Mouse (Mus musculus): Measurements from ENCODE around the gene Schip1. TPM values are rescaled to one million over a fixed set of nuclear protein-coding genes. Genes with fewer than 3 reads are reported as not detected.

Schip1 gene
- total RNA-seq, 2 experiments from 2014 or later, result 317 to 338 TPM

- DNase-seq (ENCODE audit: extremely low spot score in 1 of 2, low spot score in 1 of 2), result no peak
Observed at GRCm38 (mm10) chr3:68121338-68121737, 56.7 kb downstream of the Schip1 start.

DNA sequence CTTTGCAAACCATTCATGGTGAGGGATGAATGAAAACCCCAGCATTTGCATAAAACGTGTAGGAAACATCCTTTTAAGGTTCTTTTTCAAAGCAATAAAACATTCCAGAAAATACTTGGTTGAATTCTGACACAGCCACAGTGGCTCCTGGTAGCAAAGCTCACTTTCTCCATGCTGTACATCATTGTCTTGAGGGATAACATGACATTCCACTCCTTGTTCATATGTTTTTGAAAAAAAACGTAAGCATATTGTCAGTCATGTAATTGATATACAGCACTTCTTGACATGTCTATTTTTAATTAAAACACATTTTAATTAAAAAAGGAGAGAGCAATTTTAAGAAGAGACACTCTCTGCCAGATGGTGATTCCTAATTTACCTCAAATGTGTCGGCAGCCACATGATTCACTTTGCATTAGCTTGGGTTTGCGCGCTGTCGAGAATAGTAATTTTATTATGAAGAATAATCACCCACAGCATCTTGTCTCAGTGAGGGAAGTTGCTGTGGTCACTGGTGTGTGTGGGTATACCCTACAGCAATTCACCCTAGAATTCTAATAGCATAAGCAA is 61.8 kb downstream of the Schip1 start:
- DNase-seq (ENCODE audit: extremely low spot score in 1 of 2, low spot score in 1 of 2), result no peak

- DNase-seq (ENCODE audit: extremely low spot score in 1 of 2, low spot score in 1 of 2), result no peak
Observed at GRCm38 (mm10) chr3:68130386-68130785, 65.8 kb downstream of the Schip1 start.

GRCm38 (mm10) chr3:68138833-68139627 is 74.4 kb downstream of the Schip1 start:
- no peak for DNase-seq (ENCODE audit: extremely low spot score in 1 of 2, low spot score in 1 of 2)

- no peak for DNase-seq (ENCODE audit: extremely low spot score in 1 of 2, low spot score in 1 of 2)
Observed at GRCm38 (mm10) chr3:68150688-68151087, 86.1 kb downstream of the Schip1 start.

DNA sequence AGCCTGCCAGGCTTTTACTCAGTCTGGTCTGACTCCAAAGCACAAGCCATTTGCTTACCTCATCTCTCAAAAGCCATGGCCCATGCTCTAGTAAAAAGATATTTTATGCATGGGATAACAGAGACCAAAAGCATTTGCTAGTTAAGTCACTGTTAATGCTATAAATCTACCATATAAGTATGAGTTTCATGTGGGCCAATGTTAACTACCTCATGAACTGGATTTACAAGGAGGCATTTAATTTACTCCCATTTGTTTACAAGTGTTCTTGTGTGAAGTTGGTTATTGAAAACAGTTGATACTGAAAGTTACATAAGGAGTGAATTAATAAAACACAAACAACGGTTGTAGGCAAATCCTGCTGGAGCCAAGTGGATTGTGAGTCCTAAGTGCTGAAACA is 95.6 kb downstream of the Schip1 start:
- DNase-seq (ENCODE audit: extremely low spot score in 1 of 2, low spot score in 1 of 2), result no peak

DNA sequence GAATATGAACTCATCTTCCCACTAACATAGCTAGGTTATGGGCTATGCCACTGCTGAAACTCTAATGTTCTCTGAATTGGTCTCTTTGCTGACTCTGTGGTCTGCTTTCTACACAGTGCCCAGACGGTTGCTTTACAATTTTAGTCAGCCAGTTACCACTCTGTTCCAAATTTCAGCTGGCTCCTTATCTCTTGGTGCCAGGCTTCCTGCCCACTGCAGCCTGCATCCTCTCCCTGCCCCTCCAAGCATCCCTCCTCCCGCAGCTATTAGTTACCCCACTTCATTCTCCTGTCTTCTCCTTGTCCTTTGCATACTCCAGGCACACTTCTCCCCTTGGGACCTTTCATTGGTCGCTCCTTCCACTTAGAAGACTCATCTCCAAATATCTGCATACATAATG is 96.2 kb downstream of the Schip1 start:
- DNase-seq (ENCODE audit: extremely low spot score in 1 of 2, low spot score in 1 of 2), result no peak

DNA sequence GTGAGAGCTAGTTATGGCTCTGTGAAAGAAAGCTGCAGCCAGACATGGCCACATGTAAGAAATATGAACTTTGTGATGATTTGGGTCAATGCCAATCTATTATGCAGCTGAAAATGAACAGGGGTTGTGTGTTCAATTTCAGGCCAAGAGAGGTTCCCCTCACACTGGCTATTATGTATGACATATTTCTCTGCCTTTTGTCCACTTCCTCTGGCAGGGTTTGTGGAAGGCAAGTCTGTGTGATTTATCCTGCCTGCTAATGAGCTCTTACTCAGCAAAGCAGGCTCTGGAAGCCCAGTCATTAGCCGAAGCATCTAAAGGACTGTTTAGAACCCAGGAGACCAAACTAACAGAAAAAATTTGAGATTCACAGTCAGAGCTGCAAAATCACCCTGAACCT is 113.6 kb downstream of the Schip1 start:
- DNase-seq (ENCODE audit: extremely low spot score in 1 of 2, low spot score in 1 of 2), result no peak

- no peak for DNase-seq (ENCODE audit: extremely low spot score in 1 of 2, low spot score in 1 of 2)
Observed at GRCm38 (mm10) chr3:68187471-68187870, 122.9 kb downstream of the Schip1 start.

- DNase-seq (ENCODE audit: extremely low spot score in 1 of 2, low spot score in 1 of 2), result no peak
Observed at GRCm38 (mm10) chr3:68189100-68189499, 124.5 kb downstream of the Schip1 start.

- DNase-seq (ENCODE audit: extremely low spot score in 1 of 2, low spot score in 1 of 2), result no peak
Observed at GRCm38 (mm10) chr3:68196933-68197332, 132.3 kb downstream of the Schip1 start.

DNA sequence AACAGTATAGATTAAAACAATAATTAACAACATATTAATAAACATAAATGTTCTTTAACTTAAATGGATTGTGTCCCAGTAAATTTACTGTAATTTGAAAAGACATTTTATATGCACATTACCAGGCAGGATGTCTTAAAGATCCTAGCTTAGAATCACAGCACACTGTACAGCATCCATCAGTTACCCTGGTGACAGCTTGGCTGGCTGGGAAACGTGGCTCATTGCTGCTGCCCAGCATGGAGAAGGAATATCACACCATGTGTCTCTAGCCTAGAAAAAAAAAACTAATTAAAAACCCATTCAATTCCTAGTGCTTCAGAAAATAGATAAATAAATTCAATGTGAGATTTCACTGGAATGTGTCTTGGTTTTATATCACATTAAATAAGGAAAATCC is 136.6 kb downstream of the Schip1 start:
- DNase-seq (ENCODE audit: extremely low spot score in 1 of 2, low spot score in 1 of 2), result no peak

GRCm38 (mm10) chr3:68202162-68202902 is 137.7 kb downstream of the Schip1 start:
- DNase-seq (ENCODE audit: extremely low spot score in 1 of 2, low spot score in 1 of 2), result no peak

DNA sequence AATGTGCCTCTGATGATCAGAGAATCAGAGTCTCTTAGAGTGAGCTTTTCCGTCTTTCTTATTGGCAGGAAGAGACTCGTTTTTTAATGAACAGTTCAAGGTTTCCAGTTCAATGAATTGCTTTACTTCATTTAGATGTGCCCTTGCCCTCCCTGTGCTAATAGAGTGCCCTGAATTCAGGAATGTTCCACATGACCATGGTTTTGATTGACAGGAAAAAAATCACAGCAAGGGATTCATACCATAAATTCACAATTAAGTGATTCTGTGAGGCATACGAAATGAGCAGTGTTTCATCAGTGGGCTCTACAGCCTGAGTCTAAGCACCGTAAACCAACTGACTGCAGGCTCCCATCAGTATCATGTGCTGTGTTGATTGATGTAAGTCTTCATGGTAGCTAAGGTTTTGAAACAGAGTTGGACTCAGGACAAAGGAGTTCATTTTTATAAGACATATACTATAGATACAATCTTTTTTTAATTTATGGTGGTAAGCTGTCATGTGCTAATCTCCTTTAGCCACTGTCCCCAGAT is 139.4 kb downstream of the Schip1 start:
- no peak for DNase-seq (ENCODE audit: extremely low spot score in 1 of 2, low spot score in 1 of 2)

DNA sequence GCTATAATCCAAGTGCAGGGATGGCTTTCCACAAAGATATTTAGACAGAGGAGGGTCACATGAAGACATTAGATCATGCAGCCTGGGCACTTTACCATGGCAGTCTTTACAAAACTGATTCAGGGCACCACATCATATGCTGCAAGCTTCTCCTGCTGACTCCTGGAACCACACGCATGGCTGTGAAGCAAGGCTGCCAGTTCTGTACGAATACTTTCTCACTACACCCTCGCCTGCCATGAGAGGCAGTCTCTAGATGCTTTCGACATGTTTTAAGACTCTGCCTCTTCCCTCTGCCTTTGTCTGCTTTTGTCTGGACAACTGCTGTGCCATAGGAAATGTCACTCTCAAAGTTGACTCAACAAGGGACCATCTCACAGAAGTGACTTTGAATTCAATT is 145.8 kb downstream of the Schip1 start:
- DNase-seq (ENCODE audit: extremely low spot score in 1 of 2, low spot score in 1 of 2), result no peak

DNA sequence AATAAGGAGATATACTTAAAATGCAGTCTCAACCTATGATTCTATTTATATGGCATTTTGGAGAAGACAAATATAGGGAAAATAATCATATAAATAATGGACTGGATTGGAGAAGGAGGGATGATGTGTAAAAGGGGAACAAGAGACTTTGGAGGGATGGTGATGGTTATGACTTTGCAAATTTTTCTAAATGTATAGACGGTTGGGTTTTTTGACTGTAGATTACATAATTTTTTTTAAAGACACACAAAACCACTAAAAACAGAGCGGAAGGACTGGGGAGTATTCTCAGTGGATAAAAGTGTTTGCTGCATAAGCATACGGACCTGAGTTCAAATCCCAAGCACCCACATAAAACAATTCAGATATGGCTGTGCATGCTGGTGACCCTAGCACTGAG is 156.8 kb downstream of the Schip1 start:
- DNase-seq (ENCODE audit: extremely low spot score in 1 of 2, low spot score in 1 of 2), result no peak

- no peak for DNase-seq (ENCODE audit: extremely low spot score in 1 of 2, low spot score in 1 of 2)
Observed at GRCm38 (mm10) chr3:68239887-68240286, 175.3 kb downstream of the Schip1 start.

GRCm38 (mm10) chr3:68243239-68243638 is 178.6 kb downstream of the Schip1 start:
- DNase-seq (ENCODE audit: extremely low spot score in 1 of 2, low spot score in 1 of 2), result no peak

DNA sequence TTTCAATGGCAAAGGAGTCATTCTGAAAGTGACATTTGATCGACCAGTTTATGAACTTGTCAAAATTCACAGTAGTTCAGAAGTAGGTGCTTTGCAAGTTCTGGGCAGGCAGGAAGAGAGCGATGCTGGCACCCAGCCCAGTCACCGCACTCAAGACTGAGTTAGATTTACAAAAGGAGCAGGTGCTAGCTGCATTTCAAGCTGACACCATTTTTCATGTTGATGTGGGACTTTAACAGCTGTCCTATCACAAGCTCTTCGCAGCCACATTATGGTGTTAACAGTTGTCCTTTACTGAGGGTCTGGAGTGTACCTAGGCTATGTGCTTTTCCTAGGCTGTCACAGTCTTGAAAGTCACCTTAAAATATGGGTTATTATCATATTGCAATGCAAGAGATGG is 181.6 kb downstream of the Schip1 start:
- DNase-seq (ENCODE audit: extremely low spot score in 1 of 2, low spot score in 1 of 2), result no peak

GRCm38 (mm10) chr3:68250589-68250988 is 186.0 kb downstream of the Schip1 start:
- peak in 1 of 2 experiments; percentile 28 for DNase-seq (ENCODE audit: extremely low spot score in 1 of 2, low spot score in 1 of 2)

DNA sequence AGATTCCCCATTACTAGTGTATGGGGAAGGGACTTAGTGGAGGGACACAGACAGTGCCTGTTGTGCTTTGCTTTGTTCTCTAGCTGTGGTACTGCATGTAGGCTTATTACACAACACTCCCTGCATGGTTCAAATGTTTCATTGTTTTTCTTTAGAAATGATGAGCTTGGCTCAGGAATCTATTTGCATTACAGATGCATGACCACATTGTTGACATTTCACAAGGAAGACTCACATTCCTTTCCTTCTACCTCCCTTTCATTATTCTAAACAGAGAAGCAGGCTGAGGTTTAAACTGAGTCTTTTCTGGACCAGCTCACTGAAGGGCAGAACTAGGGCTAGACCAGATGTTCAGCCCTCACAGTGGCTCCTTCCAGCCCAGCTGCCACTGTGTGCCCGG is 187.7 kb downstream of the Schip1 start:
- DNase-seq (ENCODE audit: extremely low spot score in 1 of 2, low spot score in 1 of 2), result no peak
